Mouse (Mus musculus): Measurements from ENCODE around the gene Olfr215. TPM values are rescaled to one million over a fixed set of nuclear protein-coding genes. Genes with fewer than 3 reads are reported as not detected.
A peak's percentile ranks its signal among the peaks of the same experiment; 100 is the strongest.
"Not testable (repeated sequence)": the region's sequence is repeated elsewhere in the genome, so short reads cannot be mapped to it uniquely, and the experiment has no call there.

Olfr215 gene
- total RNA-seq (2021), result not detected

DNA sequence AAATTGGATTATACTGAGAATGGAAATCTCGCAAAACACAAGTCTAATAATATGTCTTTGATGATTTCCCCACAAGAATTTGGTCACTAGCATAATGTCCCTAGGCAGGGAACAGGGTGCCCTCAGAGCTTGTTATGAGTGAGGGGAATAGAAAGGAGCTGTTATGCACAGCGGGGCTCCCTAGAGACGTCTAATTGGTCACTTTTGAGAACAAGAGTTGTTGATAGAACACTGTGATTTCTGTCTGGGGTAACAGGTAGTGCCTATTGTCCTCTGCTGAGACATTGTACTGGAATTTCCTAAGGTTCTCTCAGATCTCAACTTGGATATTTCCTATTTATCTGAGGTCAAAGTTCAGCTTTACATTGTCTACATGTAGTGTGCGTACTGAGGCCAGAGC is at the start of gene Olfr215:
Gene Olfr215 (minus strand): TSS at position 101 of the 400 bp plus-strand sequence.
- no peak for DNase-seq (ENCODE audit: extremely low spot score in 1 of 2, low spot score in 2 of 2)
- intact Hi-C loops (cut with DNase I), result no loop called here

DNA sequence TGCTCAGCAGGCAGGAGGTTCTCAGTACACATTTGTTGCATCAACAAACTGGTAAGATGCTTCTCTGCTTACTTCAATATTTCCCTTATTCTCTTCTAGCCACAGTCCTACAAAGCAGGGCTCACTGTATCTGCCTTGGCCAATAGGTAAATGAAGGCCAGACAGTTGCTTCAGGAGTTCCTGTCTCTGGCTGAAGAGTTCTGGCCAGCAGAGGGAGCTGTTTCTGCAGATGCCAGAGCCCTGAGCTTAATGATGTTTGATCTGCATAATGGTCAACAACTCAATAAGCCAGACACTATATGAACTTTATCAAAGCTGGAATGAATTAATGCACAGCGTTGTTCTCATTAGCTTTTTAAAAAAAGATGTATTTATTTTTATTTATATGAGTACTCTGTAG is 48.1 kb upstream of the Olfr215 start:
- peak in 1 of 2 experiments; percentile 84 for DNase-seq (ENCODE audit: extremely low spot score in 1 of 2, low spot score in 2 of 2)
- intact Hi-C loops (cut with DNase I), result no loop called here

DNA sequence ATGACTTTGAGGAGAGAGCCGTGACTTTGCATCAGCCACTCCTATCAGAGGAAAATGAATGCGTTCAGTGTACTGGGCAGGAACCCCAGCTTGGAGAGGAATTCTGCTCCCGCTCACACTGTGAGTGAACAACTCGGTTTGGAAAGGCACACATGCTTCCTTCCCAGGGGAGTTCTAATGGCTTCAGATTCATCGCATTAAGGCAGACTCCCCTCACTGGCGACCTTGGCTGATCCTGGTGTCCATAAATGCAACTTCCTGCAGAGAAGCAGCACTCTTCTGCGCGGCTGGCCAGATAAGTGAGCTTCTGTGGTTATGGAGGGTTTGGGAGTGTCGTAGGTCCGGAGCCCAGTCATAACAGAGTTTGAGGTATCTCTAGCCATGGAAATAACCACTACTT is 45.8 kb upstream of the Olfr215 start:
- DNase-seq (ENCODE audit: extremely low spot score in 1 of 2, low spot score in 2 of 2), result no peak
- intact Hi-C loops (cut with DNase I), result no loop called here

DNA sequence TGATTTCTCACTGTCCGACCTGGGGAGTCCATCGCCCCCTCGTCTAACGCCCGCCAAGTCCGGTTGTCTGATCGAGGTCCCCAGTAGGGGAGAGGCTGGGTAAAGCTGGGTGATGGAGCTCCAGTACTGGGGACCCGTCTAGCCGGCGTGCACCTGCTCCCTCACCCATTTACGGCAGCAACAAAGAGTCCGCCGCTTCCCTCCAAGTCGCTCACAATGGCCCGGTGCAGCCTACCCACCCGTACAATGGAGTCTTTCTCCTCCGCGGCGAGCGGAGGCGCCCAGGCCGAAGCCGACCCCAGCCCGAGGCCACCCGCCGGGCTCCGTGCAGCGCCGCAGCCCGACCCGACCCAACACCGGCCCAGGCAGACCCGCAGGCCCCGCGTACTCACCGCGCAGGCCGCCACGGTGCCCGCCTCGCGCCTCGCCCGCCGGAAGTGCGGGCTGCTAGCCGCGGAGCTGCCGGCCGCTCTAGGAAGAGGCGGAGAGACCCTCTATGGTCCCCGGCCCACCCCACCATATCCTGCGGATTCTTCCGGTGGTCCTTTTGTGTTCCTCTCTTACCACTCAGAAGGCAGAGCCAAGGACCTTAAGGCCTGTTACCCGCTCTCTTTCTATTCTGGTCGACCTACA is 44.7 kb upstream of the Olfr215 start, which contains the start of gene Zfp422:
Gene Zfp422 (minus strand): TSS at position 461 of the 633 bp plus-strand sequence.
- intact Hi-C loops (cut with DNase I), result no loop called here
- peak; percentile 63 to 83 for DNase-seq (ENCODE audit: extremely low spot score in 1 of 2, low spot score in 2 of 2)

DNA sequence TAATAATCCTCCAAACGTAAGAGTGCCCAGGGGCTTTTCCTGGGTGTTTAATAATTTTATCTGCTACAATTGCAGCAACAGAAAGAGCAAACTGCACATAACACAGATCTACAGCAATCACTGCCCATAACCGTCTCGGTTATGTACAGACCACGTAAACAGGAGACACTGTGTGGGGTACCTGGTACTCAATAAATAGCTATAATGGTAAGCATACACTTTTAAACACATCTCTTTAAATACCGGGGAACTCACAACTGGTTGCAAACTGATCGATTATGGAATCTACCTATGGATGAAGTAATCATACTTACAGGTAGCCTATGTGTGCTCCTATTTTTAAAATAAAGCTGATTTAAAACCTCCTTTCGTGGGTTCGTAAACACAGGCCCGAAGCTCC is 44.1 kb upstream of the Olfr215 start:
- intact Hi-C loops (cut with DNase I), result no loop called here
- DNase-seq (ENCODE audit: extremely low spot score in 1 of 2, low spot score in 2 of 2), result no peak

DNA sequence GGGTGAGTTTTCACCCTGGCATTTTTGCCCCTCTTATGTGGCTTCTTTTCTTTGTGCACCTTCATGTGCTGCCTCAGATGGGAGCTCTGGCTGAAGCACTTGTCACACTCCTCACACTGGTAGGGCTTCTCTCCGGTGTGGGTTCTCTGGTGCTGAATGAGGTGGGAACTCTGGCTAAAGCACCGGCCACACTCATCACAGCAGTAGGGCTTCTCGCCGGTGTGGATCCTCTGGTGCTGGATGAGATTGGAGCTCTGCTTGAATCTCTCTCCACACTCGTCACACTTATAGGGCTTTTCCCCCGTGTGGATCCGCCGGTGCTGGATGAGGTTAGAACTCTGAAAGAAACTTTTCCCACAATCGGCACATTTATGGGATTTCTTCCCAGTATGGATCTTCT is 42.4 kb upstream of the Olfr215 start:
- DNase-seq (ENCODE audit: extremely low spot score in 1 of 2, low spot score in 2 of 2); intact Hi-C loops (cut with DNase I): not testable (repeated sequence)

DNA sequence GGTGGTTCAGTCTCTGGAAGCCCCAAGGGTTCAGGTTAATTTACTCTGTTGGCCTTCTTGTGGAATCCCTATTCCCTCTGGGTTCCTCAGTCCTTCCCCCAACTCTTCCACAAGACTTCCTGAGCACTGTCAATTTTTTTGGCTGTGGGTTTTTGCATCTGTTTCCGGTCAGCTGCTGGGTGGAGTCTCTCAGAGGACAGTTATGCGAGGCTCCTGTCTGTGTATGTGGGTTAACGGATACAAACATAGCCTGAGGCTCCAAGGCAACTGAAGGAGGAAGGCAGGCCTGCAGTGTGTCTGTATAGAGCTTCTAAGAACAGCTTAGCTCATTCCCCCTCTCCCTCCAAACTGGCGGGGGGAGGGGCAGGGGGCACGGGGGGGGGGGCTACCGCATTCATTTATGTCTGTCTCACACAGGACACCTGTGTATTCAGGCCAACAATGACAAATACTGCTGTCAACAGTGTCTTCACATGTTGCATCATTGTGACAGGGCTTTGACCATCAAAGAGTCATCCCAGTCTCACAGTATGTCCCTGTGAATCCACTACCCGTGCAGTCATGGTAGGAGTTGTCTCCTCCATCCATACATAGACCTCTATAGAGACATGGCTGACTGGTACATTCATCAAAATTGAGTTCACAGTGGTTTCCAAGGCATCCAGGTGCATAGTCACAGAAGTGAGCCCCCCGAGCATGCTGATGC is 37.5 kb upstream of the Olfr215 start:
- intact Hi-C loops (cut with DNase I), result no loop called here
- DNase-seq (ENCODE audit: extremely low spot score in 1 of 2, low spot score in 2 of 2), result no peak

DNA sequence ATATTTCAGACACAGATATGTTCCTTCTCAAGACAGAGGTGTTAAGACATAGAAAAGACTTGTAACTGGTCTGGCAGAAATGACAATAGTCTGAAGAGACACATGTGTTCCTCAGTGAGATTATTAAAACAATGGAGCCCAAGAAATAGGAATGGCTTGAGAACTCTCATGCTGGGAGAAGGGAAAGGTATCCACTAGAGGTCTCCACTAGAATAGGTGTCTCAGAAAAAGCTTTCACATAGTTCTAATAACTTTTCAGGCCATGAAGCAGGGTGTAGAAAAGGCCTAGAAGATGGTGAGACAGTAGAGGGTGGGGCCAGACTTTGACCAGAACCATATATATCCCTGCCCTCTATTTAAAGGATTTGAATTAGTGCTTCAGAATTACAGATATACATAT is 34.1 kb upstream of the Olfr215 start:
- intact Hi-C loops (cut with DNase I), result no loop called here
- DNase-seq (ENCODE audit: extremely low spot score in 1 of 2, low spot score in 2 of 2), result no peak

DNA sequence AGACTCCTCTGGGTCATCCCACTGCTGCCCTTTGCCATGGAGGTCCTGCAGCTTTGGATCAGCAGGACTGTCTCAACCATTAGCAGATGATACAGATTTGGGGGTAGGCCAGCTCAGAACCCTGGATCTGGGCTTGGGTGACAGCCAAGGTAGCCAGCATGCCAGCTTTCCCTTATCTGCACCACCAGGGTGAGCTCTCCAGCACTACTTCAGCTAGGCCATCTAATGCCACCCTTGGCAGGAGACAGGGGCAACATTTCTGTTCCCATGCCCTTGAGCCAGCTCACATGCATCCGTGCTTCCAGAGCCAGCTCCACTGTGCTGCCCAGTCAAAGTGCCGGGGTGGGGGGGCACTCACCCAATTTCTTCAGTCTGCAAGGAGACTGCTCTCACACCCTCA is 31.7 kb upstream of the Olfr215 start:
- intact Hi-C loops (cut with DNase I), result no loop called here
- no peak for DNase-seq (ENCODE audit: extremely low spot score in 1 of 2, low spot score in 2 of 2)

DNA sequence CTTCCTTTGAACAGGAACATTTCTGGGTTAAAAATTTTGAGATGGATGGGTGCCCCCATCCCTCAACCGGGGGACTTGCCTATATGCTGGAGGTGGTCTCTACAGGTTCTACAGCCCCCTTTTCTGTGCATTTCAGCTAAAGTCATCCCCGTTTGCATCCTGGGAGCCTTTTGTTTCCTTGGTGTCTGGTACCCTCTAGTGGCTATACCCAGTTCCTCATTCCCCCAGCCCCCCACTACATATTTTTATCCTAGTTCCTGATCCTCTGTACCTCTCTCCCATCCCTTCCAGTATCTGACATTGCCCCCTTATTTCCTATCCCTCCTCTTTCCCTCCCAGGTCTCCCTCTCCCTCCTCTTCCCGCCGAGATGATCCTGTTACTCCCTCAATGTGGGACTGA is 23.2 kb upstream of the Olfr215 start:
- no peak for DNase-seq (ENCODE audit: extremely low spot score in 1 of 2, low spot score in 2 of 2)
- intact Hi-C loops (cut with DNase I), result no loop called here

DNA sequence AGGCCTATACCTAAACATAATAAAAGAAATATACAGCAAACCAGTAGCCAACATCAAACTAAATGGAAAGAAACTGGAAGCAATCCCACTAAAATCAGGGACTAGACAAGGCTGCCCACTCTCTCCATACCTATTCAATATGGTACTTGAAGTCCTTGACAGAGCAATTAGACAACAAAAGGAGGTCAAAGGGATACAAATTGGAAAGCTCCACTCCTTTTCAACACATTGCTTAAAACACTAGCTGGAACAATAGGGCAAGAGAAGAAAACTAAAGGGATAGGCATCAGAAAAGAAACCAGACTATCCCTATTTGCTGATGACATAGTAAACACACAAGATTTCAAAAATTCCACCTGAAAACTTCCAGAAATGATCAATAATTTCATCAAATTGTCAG is 17.0 kb upstream of the Olfr215 start:
- intact Hi-C loops (cut with DNase I); DNase-seq (ENCODE audit: extremely low spot score in 1 of 2, low spot score in 2 of 2): not testable (repeated sequence)

DNA sequence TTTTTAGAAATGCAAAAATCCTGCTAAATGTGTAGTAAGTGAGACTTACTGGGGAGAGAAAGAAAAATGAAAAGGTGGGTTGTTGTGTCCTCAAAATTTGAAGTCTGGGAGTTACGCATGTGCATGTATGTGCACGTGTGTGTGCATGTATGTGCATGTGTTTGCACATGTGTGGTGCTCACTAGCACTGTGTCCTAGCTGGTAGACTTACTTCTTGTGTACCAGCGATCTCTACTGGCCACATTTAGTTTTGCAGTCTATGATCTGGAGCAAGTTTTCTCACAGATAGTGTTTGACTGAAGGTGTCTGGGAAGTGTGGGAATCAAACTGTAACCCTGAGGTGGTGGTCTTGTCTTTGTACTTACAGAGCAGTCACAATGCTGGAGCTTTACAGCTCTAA is 14.2 kb downstream of the Olfr215 start:
- intact Hi-C loops (cut with DNase I), result no loop called here
- DNase-seq (ENCODE audit: extremely low spot score in 1 of 2, low spot score in 2 of 2), result peak in 1 of 2 experiments; percentile 8

DNA sequence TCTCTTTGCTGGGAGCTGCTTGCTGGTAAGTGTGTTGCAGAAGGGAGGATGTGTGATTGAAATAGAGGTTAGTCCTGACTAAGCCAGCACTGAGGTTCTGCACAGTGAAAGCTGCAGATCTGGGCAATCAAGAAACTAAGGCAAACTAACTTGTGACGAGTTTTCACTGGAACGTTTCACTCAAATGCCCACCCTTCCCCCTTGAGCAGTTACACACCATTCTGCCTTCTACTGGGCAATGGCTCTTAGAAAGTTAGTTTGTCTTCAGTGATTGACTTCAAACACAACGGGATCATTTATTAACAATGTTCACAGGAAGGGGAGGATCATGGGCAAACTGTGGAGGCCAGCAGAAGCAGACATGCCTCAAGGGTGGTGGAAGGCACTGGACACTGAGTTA is 29.0 kb downstream of the Olfr215 start:
- DNase-seq (ENCODE audit: extremely low spot score in 1 of 2, low spot score in 2 of 2), result no peak
- intact Hi-C loops (cut with DNase I), result no loop called here

DNA sequence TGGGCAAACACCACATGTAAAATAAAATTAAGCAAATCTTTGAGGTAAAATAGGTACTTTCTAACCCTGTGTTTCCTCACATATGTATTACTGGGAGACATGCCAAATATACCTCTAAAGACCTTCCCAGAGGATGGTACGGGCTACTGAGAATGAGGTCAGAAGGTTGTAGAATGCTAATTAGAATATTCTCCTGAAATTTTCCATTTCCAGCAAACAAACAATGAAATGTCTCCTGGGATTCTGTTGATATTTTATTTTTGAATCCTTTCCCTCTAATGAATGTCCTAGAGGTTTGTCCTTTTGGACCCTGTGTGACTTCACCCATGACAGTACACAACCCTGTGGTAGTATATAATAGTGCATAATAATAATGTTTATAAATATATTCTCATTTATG is 30.1 kb downstream of the Olfr215 start, which contains the start of gene Olfr214:
Gene Olfr214 (plus strand): TSS at position 301 of the 400 bp plus-strand sequence.
- intact Hi-C loops (cut with DNase I), result no loop called here
- DNase-seq (ENCODE audit: extremely low spot score in 1 of 2, low spot score in 2 of 2), result no peak

DNA sequence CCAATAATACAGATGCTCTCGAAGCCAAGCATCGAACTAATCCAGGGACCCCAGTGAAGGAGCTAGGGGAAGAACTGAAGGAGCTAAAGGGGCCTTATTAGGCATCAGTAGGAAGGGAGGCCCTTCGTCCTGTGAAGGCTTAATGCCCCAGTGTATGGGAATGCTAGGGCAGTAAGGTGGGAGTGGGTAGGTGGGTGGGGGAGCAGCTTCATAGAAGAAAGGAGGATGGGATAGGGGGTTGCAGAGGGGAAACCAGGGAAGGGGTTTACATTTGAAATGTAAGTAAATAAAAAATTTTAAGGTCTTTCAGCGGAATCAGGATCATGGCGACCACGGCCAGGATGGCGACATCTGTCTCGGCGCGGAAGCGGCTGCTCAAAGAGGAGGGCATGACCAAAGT is 33.2 kb downstream of the Olfr215 start, which contains the start of gene Gm5580:
Gene Gm5580 (plus strand): TSS at position 301 of the 400 bp plus-strand sequence.
- intact Hi-C loops (cut with DNase I); DNase-seq (ENCODE audit: extremely low spot score in 1 of 2, low spot score in 2 of 2): not testable (repeated sequence)

DNA sequence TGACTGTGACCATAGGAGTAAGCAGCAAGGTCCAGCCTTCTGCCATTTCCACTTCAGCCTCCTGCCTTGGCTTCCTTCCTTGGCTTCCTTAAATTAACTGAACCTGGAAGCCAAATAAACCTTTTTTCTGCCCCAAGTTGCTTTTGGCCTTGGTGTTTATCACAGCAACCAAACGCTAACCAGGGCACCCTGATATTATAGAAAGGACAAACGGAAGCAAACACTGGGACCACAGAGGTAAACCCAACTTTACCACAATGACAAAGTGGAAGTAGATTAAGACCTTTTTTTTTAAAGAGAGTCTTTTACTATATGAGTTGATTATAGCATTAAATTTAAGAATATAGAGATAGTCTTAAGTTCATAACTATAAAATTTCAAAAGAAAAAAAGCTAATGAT is 41.5 kb downstream of the Olfr215 start:
- intact Hi-C loops (cut with DNase I), result no loop called here
- no peak for DNase-seq (ENCODE audit: extremely low spot score in 1 of 2, low spot score in 2 of 2)

DNA sequence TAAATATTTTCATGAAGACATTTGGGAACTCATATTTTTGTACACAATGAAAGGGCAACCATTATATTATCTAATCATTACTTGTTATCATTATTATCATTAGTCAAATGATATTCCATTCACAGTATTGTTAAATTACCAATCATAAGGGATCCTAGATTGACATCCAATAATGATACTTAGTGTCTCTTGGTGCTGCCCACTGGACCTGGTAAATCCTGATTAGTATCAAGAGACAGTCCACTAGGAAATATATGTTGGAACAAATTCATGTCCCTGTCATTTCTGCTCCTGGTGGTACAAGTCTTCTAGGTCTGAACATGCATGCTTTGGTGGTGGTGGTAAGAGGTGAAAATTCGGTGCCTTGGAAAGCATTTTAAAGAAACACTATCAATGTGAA is 45.8 kb downstream of the Olfr215 start, which contains the start of gene Olfr213:
Gene Olfr213 (plus strand): TSS at position 301 of the 400 bp plus-strand sequence.
- no peak for DNase-seq (ENCODE audit: extremely low spot score in 1 of 2, low spot score in 2 of 2)
- intact Hi-C loops (cut with DNase I), result no loop called here

Data from left cerebral cortex, postnatal 10 days (tissue).